Mouse (Mus musculus): ENCODE results near the gene Evi5. TPM values are rescaled to one million over a fixed set of nuclear protein-coding genes. Genes with fewer than 3 reads are reported as not detected.
"Not testable (repeated sequence)": the region's sequence is repeated elsewhere in the genome, so short reads cannot be mapped to it uniquely, and the experiment has no call there.

The Evi5 gene
- 10 to 100 TPM; 73.4 to 88.4 TPM for total RNA-seq (2021)

DNA sequence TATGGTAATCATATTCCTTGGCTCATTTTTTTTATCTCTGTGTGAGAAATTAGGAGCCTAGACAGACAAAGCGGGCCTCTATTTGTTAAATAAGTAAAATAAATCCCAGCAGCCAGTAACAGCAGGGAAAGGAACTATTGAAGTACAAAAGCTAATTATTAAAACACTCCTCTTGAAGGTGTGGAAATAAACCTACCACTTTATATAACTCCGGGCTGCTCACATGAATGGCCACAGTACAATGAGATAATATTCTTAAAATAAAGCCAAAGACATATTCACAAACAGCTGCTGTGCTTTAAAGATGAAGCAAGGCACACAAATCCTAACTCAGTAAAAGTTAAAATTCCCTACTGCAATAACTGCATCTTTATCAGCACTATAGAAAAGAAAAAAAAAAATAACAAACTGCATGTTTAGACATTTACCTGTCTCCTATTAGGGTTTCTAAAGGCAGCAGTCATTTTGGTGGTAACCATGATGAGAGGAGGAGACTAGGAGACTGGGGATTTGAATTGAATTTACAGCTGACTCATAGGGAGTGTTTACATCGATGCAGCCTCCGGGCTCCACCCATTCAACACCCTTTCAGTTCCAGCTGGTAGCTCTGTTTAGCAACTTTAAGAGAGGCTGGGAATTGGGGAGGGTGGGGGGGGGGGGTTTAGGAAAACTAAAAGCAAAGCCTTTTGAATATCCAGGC is at the start of gene Evi5:
Gene Evi5, minus strand, starts transcription at position 547 of the 700 bp plus-strand sequence.
- DNase-seq (ENCODE audit: low spot score in 2 of 2) = no peak
- intact Hi-C loops (cut with DNase I) = no loop called here

DNA sequence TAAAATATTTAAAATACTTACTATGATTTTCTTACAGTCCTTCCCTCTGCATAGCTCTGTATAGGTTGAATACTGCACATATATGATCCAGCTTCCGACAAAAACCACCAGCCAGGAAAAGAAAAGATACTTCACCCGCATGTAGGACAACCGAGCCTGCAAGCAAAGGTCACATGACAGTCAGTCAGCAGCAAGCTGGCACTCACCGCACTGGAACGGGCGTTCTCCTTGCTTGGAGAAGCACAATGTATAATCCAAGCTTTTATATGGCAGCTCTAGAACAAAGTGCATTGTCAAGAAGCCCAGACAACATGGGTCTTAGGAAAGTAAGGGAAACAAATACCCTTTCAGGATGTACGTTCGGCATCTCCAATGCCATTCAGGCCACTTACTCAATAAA is 49.7 kb upstream of the Evi5 start:
- intact Hi-C loops (cut with DNase I) = loop anchor here (5.0 kb wide), 2 partner anchors 63 to 78 kb away; partner anchors contain the start of gene Fam69a
- no peak for DNase-seq (ENCODE audit: low spot score in 2 of 2)

DNA sequence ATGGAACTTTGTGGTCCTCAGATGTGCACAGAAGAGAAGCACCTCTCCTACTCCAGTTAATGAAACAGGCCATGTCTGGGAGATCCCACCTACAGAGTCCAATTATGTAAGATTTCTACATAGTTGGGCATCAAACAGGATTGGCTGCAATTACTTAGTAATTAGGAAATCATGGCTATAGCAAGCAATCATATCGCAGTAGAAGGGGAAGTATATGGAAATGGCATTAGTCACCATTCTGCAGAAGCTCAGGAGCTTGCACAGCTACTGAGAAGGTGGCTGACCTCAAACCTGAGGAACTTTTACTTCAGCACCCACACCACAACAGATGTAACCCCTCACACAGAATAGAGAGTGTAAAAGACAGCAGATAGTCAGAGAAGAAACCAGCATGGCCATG is 47.9 kb upstream of the Evi5 start:
- no peak for DNase-seq (ENCODE audit: low spot score in 2 of 2)
- intact Hi-C loops (cut with DNase I) = loop anchor here (5.0 kb wide), 2 partner anchors 64 to 79 kb away; partner anchors contain the start of gene Fam69a

DNA sequence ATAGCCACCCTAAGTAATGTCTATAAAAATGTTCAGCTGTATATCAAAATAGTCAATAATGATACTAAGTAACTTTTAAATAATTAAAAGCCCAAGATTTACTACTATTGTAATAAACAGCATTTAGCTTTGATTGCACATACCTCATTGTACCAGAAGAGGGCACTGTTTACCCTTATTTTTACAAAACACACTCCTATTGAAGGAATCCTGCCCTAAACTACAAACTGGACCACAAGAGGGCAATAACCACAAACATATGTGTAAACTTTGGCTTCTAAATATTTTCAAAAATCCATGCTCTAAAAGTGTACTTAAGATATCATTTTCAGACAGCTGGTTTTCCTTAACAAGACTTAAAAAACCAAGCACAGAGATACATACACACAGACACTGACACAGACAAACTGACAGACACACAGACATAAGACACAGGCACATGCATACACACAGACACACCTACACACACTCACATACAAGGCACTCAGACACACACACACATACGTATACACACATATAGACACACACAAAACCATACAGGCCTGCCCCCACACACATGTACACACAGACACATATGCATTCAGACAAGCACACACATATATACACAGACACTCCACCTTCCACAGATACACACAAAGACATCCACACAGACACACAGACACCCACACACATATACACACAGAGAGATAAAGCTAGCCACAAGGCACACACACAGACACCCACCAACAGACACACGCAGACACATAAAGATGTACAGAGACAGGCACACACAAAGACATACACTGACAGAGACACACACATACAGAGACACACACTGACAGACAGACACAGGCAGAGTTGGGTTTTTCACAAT is 46.7 kb upstream of the Evi5 start:
- intact Hi-C loops (cut with DNase I) = loop anchor here (5.0 kb wide), 2 partner anchors 66 to 81 kb away; partner anchors contain the start of gene Fam69a
- no peak for DNase-seq (ENCODE audit: low spot score in 2 of 2)

DNA sequence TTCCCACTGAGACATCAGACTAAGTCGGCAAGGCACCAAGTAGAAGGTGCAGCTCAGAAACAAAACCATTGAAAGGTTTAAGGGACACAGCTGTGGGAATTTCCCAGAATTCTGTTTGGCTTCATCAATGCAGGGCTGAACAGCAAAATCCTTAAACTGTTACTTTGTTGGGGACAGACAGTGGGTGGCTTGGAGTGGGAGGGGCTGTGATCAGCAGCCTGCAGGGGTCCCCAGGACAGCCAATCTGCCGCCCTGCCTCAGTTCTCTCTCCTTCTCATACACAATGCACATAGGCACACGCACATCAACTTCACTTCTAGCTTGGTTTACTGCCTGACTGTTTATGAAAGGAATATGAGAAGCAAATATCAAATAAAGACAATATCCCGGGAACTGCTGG is 40.4 kb upstream of the Evi5 start:
- intact Hi-C loops (cut with DNase I) = no loop called here
- DNase-seq (ENCODE audit: low spot score in 2 of 2) = no peak

DNA sequence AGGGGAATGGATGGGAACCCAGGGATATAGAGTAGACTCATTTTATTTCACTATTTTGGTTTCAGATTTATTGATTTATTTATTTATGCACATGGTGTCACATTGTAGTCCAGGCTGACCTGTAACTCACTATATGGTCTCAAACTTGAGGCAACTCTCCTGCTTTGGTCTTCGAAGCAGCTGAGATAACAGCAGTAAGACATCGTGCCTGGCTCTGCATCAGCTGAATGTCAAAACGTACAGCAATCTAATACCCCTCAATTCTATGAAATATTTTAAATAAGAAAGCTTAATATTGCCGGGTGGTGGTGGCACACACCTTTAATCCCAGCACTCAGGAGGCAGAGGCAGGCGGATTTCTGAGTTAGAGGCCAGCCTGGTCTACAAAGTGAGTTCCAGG is 36.1 kb upstream of the Evi5 start:
- no peak for DNase-seq (ENCODE audit: low spot score in 2 of 2)
- intact Hi-C loops (cut with DNase I) = no loop called here

DNA sequence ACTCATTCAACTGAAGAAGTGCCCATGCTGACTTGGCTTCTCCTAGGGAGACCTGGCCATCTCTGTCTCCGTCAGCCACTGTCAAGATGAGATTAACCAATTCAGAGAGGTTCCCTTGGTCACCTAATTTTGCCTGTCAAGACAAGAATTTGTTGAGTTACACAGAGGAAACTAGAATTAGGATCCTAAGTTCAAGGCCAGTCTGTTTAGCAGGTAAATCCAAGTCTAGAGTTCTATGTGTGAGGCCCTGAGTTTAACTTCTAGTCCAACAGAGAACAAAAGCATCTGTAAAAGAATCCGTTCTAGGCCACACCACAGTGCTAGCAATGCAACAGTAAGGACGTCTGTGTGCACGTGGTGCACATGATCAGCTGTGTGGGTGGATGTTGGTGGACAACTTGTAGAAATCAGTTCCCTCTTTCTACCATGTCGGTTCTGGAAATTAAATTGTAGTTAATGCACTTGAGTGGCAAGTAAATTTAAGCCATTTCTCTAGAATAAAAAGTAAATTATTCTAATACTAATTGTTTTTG is 35.2 kb upstream of the Evi5 start:
- intact Hi-C loops (cut with DNase I) = no loop called here
- DNase-seq (ENCODE audit: low spot score in 2 of 2) = no peak

DNA sequence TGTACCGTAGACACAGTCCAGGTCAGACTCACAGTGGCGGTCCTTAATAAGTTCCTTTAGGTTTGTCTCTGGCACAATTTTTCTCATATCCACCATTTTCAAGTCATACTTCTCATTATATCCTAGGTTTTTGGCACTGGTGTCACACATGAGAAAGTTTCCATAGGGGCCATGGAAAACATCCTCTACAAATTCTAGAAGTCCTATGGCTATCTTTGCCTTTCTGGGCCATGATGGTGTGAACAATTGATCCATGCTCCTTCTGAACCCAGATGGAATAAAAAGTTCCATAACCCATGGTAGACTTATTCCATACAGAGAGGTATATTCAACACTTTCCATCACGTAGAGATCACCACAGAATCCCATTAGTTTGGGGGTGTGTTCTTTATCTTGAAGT is 34.8 kb upstream of the Evi5 start:
- intact Hi-C loops (cut with DNase I) = no loop called here
- DNase-seq (ENCODE audit: low spot score in 2 of 2) = no peak

DNA sequence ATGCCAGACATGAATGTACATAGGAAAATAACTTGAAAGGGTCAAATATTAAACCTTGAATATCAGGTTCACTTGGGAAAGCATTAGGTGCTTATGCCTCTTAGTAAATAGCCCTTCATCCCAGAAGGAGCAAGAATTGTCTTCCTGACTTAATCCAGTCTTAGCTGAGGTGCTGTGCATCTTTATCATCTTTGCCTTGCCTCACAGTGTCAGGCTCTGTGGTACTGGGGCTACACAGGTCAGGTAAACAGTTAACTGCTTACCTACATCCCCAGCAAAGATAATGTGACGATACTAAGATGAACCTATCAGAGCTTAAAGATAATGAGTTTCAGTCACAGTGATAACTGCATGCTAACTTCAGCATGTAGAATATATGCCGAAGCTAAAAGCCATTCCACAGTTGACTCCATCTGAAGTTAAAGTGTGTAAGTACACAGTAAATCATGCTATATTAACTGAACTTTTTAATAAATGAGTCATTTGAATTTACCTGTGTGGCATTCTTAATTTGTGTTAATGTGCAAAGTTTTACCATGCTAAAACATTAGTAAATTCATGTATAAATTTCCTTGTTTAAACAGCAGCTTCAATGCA is 33.7 kb upstream of the Evi5 start:
- no peak for DNase-seq (ENCODE audit: low spot score in 2 of 2)
- intact Hi-C loops (cut with DNase I) = no loop called here

DNA sequence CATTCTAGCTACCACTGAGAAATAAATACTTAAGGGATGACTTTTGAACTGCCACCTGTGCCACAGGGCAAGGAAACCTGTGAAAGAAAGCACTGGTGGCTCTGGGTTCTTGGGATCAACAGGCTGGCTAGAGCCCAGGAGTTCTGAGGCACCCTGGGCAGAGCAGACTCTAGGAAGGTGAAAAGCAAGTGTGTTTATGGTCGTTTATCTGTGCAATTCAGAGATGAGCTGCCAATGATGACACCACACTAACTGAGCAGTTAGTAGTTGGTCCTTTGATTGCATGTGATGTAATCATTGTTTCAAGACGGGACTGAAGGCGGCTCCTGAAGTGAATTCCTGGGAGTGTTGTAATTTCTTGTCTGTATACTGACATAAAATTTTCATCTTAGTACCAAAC is 29.4 kb upstream of the Evi5 start:
- intact Hi-C loops (cut with DNase I) = no loop called here
- no peak for DNase-seq (ENCODE audit: low spot score in 2 of 2)

DNA sequence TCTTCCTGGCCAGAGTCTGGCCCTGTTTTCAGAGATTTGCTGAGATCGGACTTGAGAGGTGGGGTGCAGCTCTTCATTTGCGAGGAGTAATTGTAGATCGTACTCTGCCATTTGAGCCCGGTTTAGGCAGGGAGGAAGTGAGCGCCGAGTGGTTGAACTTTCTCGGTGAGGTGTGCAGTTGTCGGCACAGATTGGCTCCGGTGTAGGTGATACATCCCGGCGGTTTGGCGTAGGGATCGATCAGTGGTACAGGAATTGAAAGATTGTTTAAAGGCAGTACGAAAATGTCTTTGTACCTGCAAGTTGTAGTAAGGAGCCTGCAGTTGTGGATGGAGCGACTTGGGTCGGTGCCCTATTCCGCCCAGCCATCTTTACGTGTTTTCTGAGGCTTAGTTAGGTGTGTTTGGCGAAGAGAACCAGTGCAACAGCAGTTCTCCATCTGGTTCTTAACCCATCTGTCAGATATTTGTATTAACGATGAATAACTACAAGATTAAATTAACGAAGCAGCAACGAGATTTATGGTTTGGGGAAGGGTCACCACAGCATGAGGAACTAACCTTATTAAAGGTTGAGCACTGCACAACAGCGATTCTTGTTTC is 26.2 kb upstream of the Evi5 start:
- intact Hi-C loops (cut with DNase I) = loop anchor here (2.0 kb wide), 1 partner anchor 32 kb away; no protein-coding TSS in a partner anchor
- no peak for DNase-seq (ENCODE audit: low spot score in 2 of 2)

DNA sequence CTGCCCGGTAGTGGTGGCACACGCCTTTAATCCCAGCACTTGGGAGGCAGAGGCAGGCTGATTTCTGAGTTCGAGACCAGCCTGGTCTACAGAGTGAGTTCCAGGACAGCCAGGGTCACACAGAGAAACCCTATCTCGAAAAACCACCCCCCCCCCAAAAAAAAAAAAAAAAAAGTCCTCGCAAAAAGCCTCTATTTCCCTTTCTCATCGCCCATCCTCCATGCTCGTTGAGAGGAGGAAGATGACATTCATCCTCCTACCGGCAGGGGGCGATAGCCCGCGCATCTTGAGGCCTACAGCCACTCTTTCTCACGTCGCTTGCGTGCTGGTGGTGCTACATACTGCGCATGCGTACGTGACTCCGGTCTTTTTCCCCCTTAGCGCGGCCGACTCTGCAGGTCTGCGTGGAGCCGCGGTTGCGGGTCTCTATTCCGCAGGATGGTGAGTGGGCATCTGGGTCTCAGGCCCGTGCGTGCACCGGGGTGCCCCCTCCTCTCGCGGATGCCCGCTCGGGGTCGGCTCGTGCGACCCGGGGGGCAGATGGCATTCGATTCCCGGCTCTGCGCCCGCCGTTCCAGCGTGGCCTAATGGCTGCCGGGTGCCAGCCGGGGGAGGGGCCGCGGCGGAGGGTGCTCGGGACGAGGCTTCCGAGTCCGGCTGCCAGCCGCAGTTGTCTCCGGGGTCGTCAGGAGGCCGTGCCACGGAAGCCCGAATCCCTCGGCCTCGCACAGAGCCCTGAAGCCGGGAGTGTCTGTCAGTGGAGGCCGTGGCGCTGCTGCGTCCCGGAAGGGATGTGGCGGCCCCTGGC is 25.5 kb upstream of the Evi5 start, which contains the start of gene Rpl5:
Gene Rpl5, plus strand, starts transcription at position 297 of the 808 bp plus-strand sequence.
- peak; percentile 96 for DNase-seq (ENCODE audit: low spot score in 2 of 2)
- intact Hi-C loops (cut with DNase I) = loop anchor here (2.0 kb wide), 1 partner anchor 32 kb away; no protein-coding TSS in a partner anchor

DNA sequence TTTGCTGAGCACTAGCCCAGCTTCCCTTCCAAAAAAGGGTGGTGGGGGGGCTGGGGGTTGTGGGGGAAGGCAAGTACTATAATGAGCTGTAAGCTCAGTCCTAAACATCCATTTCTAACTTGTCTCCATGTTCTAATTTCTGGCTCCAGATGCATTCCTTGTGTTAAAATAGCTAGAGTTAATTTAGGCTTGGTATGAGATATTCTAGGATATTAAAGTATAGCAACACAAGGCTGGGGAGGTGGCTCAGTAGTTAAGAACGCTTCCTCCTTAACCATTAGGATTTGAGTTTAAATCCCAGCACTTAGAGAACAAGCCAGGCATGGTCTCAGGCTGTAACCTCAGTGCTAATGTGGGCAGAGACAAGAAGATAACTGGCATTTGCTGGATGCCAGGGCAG is 21.4 kb upstream of the Evi5 start:
- intact Hi-C loops (cut with DNase I) = no loop called here
- no peak for DNase-seq (ENCODE audit: low spot score in 2 of 2)

DNA sequence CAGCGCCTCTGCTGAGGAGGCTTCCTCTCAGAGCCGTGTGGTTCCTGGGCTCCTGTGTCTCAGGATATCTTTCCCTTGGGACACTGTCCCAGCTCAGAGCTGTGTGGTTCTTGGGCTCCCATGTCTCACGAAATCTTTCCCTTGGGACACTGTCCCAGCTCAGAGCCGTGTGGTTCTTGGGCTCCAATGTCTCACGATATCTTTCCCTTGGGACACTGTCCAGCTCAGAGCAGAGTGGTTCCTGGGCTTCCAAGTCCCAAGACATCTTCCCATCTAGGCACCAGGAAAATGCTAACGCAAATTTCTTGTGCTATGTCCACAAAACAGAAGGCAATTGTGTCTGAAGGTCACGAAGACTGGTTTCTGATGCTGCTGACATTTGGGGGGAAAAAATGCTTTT is 19.8 kb upstream of the Evi5 start:
- no peak for DNase-seq (ENCODE audit: low spot score in 2 of 2)
- intact Hi-C loops (cut with DNase I) = loop anchor here (5.0 kb wide), 2 partner anchors 107 to 282 kb away; no protein-coding TSS in a partner anchor

DNA sequence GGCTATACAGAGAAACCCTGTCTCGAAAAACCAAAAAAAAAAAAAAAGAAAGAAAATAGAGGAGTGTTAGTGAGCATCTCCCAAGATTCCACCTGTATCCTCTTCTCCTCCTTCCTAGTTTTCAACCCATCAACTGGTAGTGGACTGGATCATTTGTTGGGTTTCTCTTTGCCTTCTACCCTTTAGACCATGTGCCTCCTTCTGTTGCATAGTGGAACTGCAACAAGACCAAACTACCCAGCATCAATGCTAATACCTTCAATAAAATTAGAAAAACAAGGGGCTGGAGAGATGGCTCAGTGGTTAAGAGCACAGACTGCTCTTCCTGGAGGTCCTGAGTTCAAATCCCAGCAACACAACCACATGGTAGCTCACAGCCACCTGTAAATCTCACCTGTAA is 16.6 kb upstream of the Evi5 start:
- intact Hi-C loops (cut with DNase I) = loop anchor here (5.0 kb wide), 2 partner anchors 104 to 279 kb away; no protein-coding TSS in a partner anchor
- DNase-seq (ENCODE audit: low spot score in 2 of 2) = not testable (repeated sequence)

DNA sequence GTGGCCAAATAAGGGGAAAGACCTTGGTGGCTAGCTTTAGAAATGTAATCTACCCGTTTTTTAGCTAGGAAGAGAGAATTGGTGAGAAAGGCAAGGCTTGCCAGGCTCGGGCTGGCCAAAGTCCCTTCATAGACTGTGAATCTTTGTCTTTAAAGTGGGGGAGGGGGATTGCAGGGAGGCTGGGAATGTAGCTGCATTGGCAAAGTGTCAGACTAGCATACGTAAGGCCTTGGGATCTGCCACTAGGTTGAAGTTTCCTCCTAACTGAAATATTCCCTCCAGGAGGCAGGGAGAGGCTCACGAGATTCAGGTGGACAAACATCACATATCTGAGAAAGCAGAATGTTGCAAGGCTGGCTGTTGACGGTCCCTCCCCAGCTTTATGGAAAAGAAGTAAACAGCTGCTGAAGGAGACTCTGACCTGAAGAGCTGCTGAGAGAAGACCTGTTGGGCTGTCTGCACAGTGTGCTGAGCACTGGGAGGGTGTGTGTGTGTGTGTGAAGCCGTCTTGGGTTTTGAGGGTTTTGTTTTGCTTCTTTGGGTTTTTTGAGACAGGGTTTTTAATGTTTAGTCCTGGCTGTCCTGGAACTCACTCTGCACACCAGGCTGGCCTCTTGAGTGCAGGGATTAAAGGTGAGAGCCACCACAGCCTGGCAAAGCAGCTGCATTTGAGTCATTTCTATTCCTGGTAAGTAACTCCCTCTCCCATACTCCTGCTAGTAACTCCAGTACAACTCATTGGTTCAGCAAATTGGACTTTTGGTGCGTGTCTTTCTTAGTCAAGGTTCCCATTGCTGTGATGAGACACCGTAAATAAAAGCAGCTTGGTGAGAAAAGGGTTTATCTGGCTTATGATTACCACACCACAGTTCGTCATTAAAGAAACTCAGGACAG is 15.3 kb upstream of the Evi5 start:
- DNase-seq (ENCODE audit: low spot score in 2 of 2) = no peak
- intact Hi-C loops (cut with DNase I) = loop anchor here (5.0 kb wide), 2 partner anchors 103 to 278 kb away; no protein-coding TSS in a partner anchor

DNA sequence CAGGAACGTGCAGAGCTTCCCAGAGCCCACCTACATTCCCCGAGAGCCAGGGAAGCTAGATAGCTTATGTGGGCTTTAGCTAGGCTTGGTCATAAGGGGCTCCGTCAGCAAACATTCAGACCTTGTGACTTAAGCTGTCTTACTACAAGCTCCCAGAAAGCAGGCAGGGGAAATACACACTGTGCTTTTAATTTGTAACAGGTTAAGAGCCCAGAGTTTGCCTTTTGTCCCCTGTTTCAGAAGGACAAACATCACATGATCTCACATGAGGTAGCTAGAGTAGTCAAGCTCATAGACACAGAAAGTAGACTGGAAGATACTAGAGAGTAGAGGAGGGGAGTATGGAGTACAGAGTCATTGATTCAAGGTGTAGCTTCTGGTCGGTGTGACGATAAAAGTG is 5.8 kb upstream of the Evi5 start:
- intact Hi-C loops (cut with DNase I) = no loop called here
- no peak for DNase-seq (ENCODE audit: low spot score in 2 of 2)

DNA sequence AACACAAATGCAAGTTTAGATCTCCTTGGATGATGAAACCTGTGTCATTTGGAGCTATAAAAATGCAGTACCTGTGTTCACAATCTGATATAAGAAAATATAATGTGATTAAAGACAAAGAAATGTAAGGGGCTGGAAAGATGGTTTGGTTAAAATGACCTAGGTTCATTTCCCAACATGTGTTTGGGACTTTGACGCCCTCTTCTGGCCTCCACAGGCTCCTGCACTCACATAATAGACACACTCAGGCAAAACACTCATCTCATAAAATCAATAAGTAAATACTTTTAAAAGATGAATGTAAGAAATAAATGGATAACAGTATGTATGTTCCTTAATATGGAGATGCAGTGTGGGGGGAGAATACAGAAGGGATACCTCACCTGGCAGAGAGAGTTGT is 2.1 kb upstream of the Evi5 start:
- intact Hi-C loops (cut with DNase I) = no loop called here
- DNase-seq (ENCODE audit: low spot score in 2 of 2) = no peak

Data from left cerebral cortex, postnatal 36 days (tissue).